Mouse (Mus musculus) limb, embryonic 15.5 days (tissue): Measurements from ENCODE around the gene 4933411K16Rik. TPM values are rescaled to one million over a fixed set of nuclear protein-coding genes. Genes with fewer than 3 reads are reported as not detected.

Experiments used
- ATAC-seq: fragments of 200-750 bp; cut with Nextera tagmentation; 2 replicates; pipeline ENCODE4 v1.8.0; 2017; ENCODE audit warnings: low read depth, moderate TSS enrichment; ENCODE audit not compliant: insufficient number of reproducible peaks, low FRiP score, low TSS enrichment
- H3K27ac ChIP-seq: fragments of 300-500 bp; sonication (generic); 2 replicates; pipeline ENCODE4 v1.5.1; 2015; ENCODE audit warnings: moderate library complexity, mild to moderate bottlenecking, inconsistent platforms
- H3K27me3 ChIP-seq: fragments of 300-500 bp; sonication (generic); 2 replicates; pipeline ENCODE4 v1.6.1; 2015; ENCODE audit warnings: inconsistent platforms
- H3K36me3 ChIP-seq: fragments of 300-500 bp; sonication (generic); 2 replicates; pipeline ENCODE4 v1.6.1; 2015; ENCODE audit warnings: inconsistent platforms
- H3K4me1 ChIP-seq: fragments of 300-500 bp; sonication (generic); 2 replicates; pipeline ENCODE4 v1.6.1; 2015; ENCODE audit warnings: inconsistent platforms
- H3K4me2 ChIP-seq: fragments of 300-500 bp; sonication (generic); 2 replicates; pipeline ENCODE4 v1.6.1; 2015; ENCODE audit warnings: mild to moderate bottlenecking, inconsistent platforms
- H3K4me3 ChIP-seq: fragments of 300-500 bp; sonication (generic); 2 replicates; pipeline ENCODE4 v1.5.1; 2015; ENCODE audit warnings: mild to moderate bottlenecking, inconsistent platforms
- H3K9ac ChIP-seq: fragments of 300-500 bp; sonication (generic); 2 replicates; pipeline ENCODE4 v1.6.1; 2015; ENCODE audit warnings: inconsistent platforms
- H3K9me3 ChIP-seq: fragments of 300-500 bp; sonication (generic); 2 replicates; pipeline ENCODE4 v1.6.1; 2016; ENCODE audit warnings: inconsistent platforms
- WGBS: fragments of 180-500 bp; shearing (Covaris S2); methylation state at CpG from one replicate; pipeline ENCODE4 v1.1.7; 2015; 5-methylcytosine and 5-hydroxymethylcytosine counted together
- polyA plus RNA-seq: library from polyadenylated mRNA; unstranded; fragments of >200 nt; fragmentation: Nextera tagmentation; extraction: Ambion mirVana; gene quantifications from 2 replicates; pipeline ENCODE4 v1.2.1, GENCODE M21; 2015

4933411K16Rik gene
- polyA plus RNA-seq, 1 experiment from 2014 or later: not detected

- Histone ChIP-seq H3K4me3 (peak overlapping the region; percentile 70), H3K4me1 (peaks cover 20% of the 10 kb centered on the region), H3K4me2 (peak overlapping the region; percentile 86), H3K9ac (peak overlapping the region; percentile 58), H3K27me3 (no peaks in the 10 kb centered on the region), H3K27ac (peak overlapping the region; percentile 44; the same call in 1 of the 2 replicates), H3K9me3 (no peaks in the 10 kb centered on the region), H3K36me3 (no peaks in the 10 kb centered on the region)
- no peak for ATAC-seq
- 9% methylated on average over 10 of the region's 10 CpGs for WGBS
Observed at GRCm38 (mm10) chr19:42085690-42086089, 33.6 kb downstream of the 4933411K16Rik start.

- peak within 1 kb of the TSS; percentile 44; the same call in 1 of the 2 replicates for H3K27ac ChIP-seq
- under 1% methylated on average over 21 of the region's 21 CpGs for WGBS
- ATAC-seq: peak; percentile 65
- H3K27me3 ChIP-seq: no peaks in the 10 kb centered on the region
- peak within 1 kb of the TSS; percentile 70 for H3K4me3 ChIP-seq
- no peaks in the 10 kb centered on the region for H3K36me3 ChIP-seq
- H3K9ac ChIP-seq: peak within 1 kb of the TSS; percentile 58
- H3K4me2 ChIP-seq: peak within 1 kb of the TSS; percentile 86
- H3K9me3 ChIP-seq: no peaks in the 10 kb centered on the region
- H3K4me1 ChIP-seq: peaks cover 22% of the 10 kb centered on the region
Observed at GRCm38 (mm10) chr19:42086166-42086565, 34.1 kb downstream of the 4933411K16Rik start, which contains the start of gene Morn4. TSS of gene Morn4 (minus strand) at chr19:42086357.

- Histone ChIP-seq H3K36me3 (no peaks in the 10 kb centered on the region), H3K9ac (no peak overlapping the region), H3K4me2 (peak overlapping the region; percentile 64), H3K27ac (peak overlapping the region; percentile 84), H3K27me3 (no peaks in the 10 kb centered on the region), H3K4me1 (peaks cover 29% of the 10 kb centered on the region), H3K9me3 (no peaks in the 10 kb centered on the region), H3K4me3 (peak overlapping the region; percentile 96)
- ATAC-seq: no peak
- WGBS: 14% methylated on average over 14 of the region's 14 CpGs
Observed at GRCm38 (mm10) chr19:42089103-42089747, 37.2 kb downstream of the 4933411K16Rik start.

GRCm38 (mm10) chr19:42089748-42090595 is 37.9 kb downstream of the 4933411K16Rik start, which contains the start of gene Pi4k2a:
TSS of gene Pi4k2a (plus strand) at chr19:42090470.
- peak within 1 kb of the TSS; percentile 70 for H3K4me2 ChIP-seq
- H3K27ac ChIP-seq: peak within 1 kb of the TSS; percentile 94
- WGBS: under 1% methylated on average over 55 of the region's 55 CpGs
- H3K36me3 ChIP-seq: no peaks in the 10 kb centered on the region
- H3K27me3 ChIP-seq: no peaks in the 10 kb centered on the region
- ATAC-seq: peak; percentile 100
- peaks cover 32% of the 10 kb centered on the region for H3K4me1 ChIP-seq
- no peaks in the 10 kb centered on the region for H3K9me3 ChIP-seq
- peak within 1 kb of the TSS; percentile 96 for H3K4me3 ChIP-seq
- peak within 1 kb of the TSS; percentile 87 for H3K9ac ChIP-seq

GRCm38 (mm10) chr19:42090637-42091141 is 38.6 kb downstream of the 4933411K16Rik start:
- Histone ChIP-seq H3K27me3 (no peaks in the 10 kb centered on the region), H3K36me3 (peaks cover 5% of the 10 kb centered on the region; the same call in 1 of the 2 replicates), H3K4me3 (peak overlapping the region; percentile 96), H3K4me2 (peak overlapping the region; percentile 70), H3K27ac (peak overlapping the region; percentile 94), H3K9me3 (no peaks in the 10 kb centered on the region), H3K4me1 (peaks cover 29% of the 10 kb centered on the region), H3K9ac (peak overlapping the region; percentile 87)
- under 1% methylated on average over 52 of the region's 52 CpGs for WGBS
- ATAC-seq: peak; percentile 52

GRCm38 (mm10) chr19:42099406-42099805 is 47.4 kb downstream of the 4933411K16Rik start:
- Histone ChIP-seq H3K4me1 (0 out of 2 replicates have a peak, but pooled peaks cover under 1% of the 10 kb centered on the region), H3K9ac (no peak overlapping the region), H3K4me3 (no peak overlapping the region), H3K27ac (no peak overlapping the region), H3K4me2 (no peak overlapping the region), H3K36me3 (peaks cover 41% of the 10 kb centered on the region), H3K9me3 (no peaks in the 10 kb centered on the region), H3K27me3 (no peaks in the 10 kb centered on the region)
- 79% methylated on average over 3 of the region's 3 CpGs for WGBS
- no peak for ATAC-seq

Other genes with a start within 250 kb of the 4933411K16Rik start
- gene Frat1, start 222.3 kb upstream of the 4933411K16Rik start, polyA plus RNA-seq: 3.8 and 4.0 TPM in 2 replicates
- 2.1 and 2.2 TPM in 2 replicates for gene Frat2, start 204.1 kb upstream of the 4933411K16Rik start, polyA plus RNA-seq
- gene Rrp12, start 156.1 kb upstream of the 4933411K16Rik start, polyA plus RNA-seq: 16.1 and 17.4 TPM in 2 replicates
- gene Pgam1, start 140.3 kb upstream of the 4933411K16Rik start, polyA plus RNA-seq: 668 TPM in 2 replicates
- gene Exosc1, start 118.8 kb upstream of the 4933411K16Rik start, polyA plus RNA-seq: 70.4 and 70.7 TPM in 2 replicates
- 85.7 and 91.7 TPM in 2 replicates for gene Zdhhc16, start 118.8 kb upstream of the 4933411K16Rik start, polyA plus RNA-seq
- 28.5 and 29.1 TPM in 2 replicates for gene Mms19, start 71.1 kb upstream of the 4933411K16Rik start, polyA plus RNA-seq
- gene Ubtd1, start 70.5 kb upstream of the 4933411K16Rik start, polyA plus RNA-seq: 28.1 and 30.8 TPM in 2 replicates
- 0.72 and 3.0 TPM in 2 replicates for gene Ankrd2, start 16.2 kb upstream of the 4933411K16Rik start, polyA plus RNA-seq
- 1.0 and 1.8 TPM in 2 replicates for gene Hoga1, start 6.6 kb upstream of the 4933411K16Rik start, polyA plus RNA-seq
- 17.5 and 17.9 TPM in 2 replicates for gene Morn4, start 34.1 kb downstream of the 4933411K16Rik start, polyA plus RNA-seq
- gene Pi4k2a, start 38.2 kb downstream of the 4933411K16Rik start, polyA plus RNA-seq: 17.6 and 23.7 TPM in 2 replicates
- gene Avpi1, start 76.8 kb downstream of the 4933411K16Rik start, polyA plus RNA-seq: 38.7 and 41.2 TPM in 2 replicates
- gene Marveld1, start 95.2 kb downstream of the 4933411K16Rik start, polyA plus RNA-seq: 15.2 and 16.6 TPM in 2 replicates
- 22.5 and 25.0 TPM in 2 replicates for gene Zfyve27, start 111.7 kb downstream of the 4933411K16Rik start, polyA plus RNA-seq
- gene Sfrp5, start 150.0 kb downstream of the 4933411K16Rik start, polyA plus RNA-seq: 10.6 and 12.0 TPM in 2 replicates
- 0.36 and 0.45 TPM in 2 replicates for gene Golga7b, start 195.3 kb downstream of the 4933411K16Rik start, polyA plus RNA-seq